Mouse (Mus musculus) hindbrain, embryonic 16.5 days (tissue): ENCODE measurements around the gene Mylk. TPM values are rescaled to one million over a fixed set of nuclear protein-coding genes. Genes with fewer than 3 reads are reported as not detected.
"Not testable (repeated sequence)": the region's sequence is repeated elsewhere in the genome, so short reads cannot be mapped to it uniquely, and the experiment has no call there.

Experiments used
- ATAC-seq: fragments of 200-750 bp; cut with Nextera tagmentation; 2 replicates; pipeline ENCODE4 v1.8.0; 2017; ENCODE audit warnings: moderate TSS enrichment, moderate library complexity
- H3K27ac ChIP-seq: fragments of 300-500 bp; sonication (generic); 2 replicates; pipeline ENCODE4 v1.5.1; 2014; ENCODE audit warnings: low read depth, mild to moderate bottlenecking, control low read depth, low read length, moderate library complexity
- H3K27me3 ChIP-seq: fragments of 300-500 bp; sonication (generic); replicated peaks from 2 replicates; pipeline ENCODE4 v1.6.1; 2014; ENCODE audit warnings: low read length; ENCODE audit not compliant: control insufficient read depth, insufficient read depth
- H3K36me3 ChIP-seq: fragments of 300-500 bp; sonication (generic); 2 replicates; pipeline ENCODE4 v1.6.1; 2014; ENCODE audit warnings: mild to moderate bottlenecking, low read length, moderate library complexity, mixed read lengths; ENCODE audit not compliant: control insufficient read depth, insufficient read depth
- H3K4me1 ChIP-seq: fragments of 300-500 bp; sonication (generic); 2 replicates; pipeline ENCODE4 v1.6.1; 2014; ENCODE audit warnings: low read depth, low read length; ENCODE audit not compliant: control insufficient read depth, insufficient read depth
- H3K4me2 ChIP-seq: fragments of 300-500 bp; sonication (generic); 2 replicates; pipeline ENCODE4 v1.6.1; 2014; ENCODE audit warnings: mild to moderate bottlenecking, low read length, control low read depth, moderate library complexity
- H3K4me3 ChIP-seq: fragments of 300-500 bp; sonication (generic); 2 replicates; pipeline ENCODE4 v1.5.1; 2014; ENCODE audit warnings: mild to moderate bottlenecking, low read length, control low read depth, moderate library complexity
- H3K9ac ChIP-seq: fragments of 300-500 bp; sonication (generic); 2 replicates; pipeline ENCODE4 v1.6.1; 2014; ENCODE audit warnings: low read depth, mild to moderate bottlenecking, control low read depth, low read length, moderate library complexity
- H3K9me3 ChIP-seq: fragments of 300-500 bp; sonication (generic); 2 replicates; pipeline ENCODE4 v1.6.1; 2014; ENCODE audit warnings: mild to moderate bottlenecking, low read length, moderate library complexity; ENCODE audit not compliant: control insufficient read depth
- WGBS: fragments of 180-500 bp; shearing (Covaris S2); extraction: QIAGEN DNeasy Blood & Tissue Kit; methylation state at CpG from one replicate; pipeline ENCODE4 v1.1.7; 2014; 5-methylcytosine and 5-hydroxymethylcytosine counted together
- polyA plus RNA-seq: library from polyadenylated mRNA; unstranded; fragments of >200 nt; fragmentation: Nextera tagmentation; extraction: Ambion mirVana; gene quantifications from 2 replicates; pipeline ENCODE4 v1.2.1, GENCODE M21; 2015

Mylk gene
- polyA plus RNA-seq, 1 experiment from 2014 or later = 4.6 TPM

DNA sequence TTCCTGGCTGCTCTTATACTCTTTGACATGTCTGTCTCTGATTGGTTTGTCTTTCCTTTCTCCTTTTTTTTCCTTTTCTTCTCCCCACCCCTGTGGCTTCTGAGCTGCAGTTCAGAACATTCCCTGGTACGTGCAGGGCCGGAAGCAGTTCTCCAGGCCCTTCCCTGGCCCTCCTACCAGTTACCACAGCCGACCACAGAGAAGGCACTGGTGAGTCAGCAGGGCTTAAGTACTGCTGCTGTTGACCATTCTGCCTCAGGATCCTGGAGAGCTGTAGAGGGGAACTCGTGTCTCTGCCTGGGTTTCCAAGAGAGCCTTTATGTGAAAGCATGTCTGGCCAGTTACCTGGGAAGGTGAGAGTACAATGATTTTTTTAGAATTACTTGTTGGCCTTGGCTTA lies 39.7 kb downstream of the Mylk start:
- H3K27me3 ChIP-seq = no peaks in the 10 kb centered on the region
- ATAC-seq = no peak
- H3K36me3 ChIP-seq = no peaks in the 10 kb centered on the region
- no peak overlapping the region for H3K4me2 ChIP-seq
- no peaks in the 10 kb centered on the region for H3K4me1 ChIP-seq
- H3K9me3 ChIP-seq = no peaks in the 10 kb centered on the region
- H3K27ac ChIP-seq = no peak overlapping the region
- no peak overlapping the region for H3K4me3 ChIP-seq
- WGBS = 74% methylated on average over 4 of the region's 4 CpGs
- H3K9ac ChIP-seq = no peak overlapping the region

DNA sequence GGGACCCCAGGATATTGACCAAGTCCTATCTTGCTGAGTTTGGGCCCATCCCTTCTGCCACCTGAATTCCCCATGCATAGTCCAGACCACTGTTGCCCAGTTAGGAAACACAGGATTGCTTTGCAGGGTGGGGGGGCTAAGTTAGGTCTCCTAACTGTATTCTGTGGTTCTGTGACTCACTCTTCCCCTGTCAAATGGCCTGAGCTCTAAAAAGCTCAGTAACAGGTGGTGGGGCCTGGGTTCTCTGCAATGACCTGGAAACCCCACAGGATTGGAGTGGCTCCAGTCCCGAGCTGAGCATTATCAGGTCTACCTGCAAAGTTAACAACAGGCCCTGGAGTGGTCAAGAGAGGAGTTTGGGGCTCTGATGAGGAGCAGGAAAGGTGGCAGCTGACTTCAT lies 47.5 kb downstream of the Mylk start:
- H3K27ac ChIP-seq = no peak overlapping the region
- ATAC-seq = no peak
- no peaks in the 10 kb centered on the region for H3K27me3 ChIP-seq
- H3K4me1 ChIP-seq = no peaks in the 10 kb centered on the region
- 77% methylated on average over 1 of the region's 1 CpGs for WGBS
- H3K9me3 ChIP-seq = no peaks in the 10 kb centered on the region
- no peak overlapping the region for H3K4me3 ChIP-seq
- no peak overlapping the region for H3K9ac ChIP-seq
- H3K36me3 ChIP-seq = no peaks in the 10 kb centered on the region
- no peak overlapping the region for H3K4me2 ChIP-seq

DNA sequence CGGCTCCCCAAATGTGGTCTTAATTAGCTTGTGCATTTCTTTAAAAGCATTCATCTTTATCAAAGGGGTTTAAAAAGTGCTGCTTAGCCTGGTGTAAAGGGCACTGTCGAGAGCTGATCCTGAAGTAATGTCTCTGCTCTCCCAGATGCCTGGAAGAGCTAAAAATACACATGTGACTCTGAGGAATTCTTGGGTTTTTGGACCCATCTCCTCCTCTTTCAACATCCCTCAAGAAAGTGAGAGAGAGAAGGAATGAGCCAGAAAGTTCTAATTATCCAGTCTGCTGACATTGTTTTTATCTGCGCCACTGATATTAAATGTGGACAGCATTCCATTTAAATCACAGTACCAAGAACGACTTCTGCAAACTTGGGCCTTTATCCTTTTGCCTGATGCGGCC lies 48.0 kb downstream of the Mylk start:
- Histone ChIP-seq H3K4me3 (no peak overlapping the region), H3K4me1 (no peaks in the 10 kb centered on the region), H3K4me2 (no peak overlapping the region), H3K36me3 (no peaks in the 10 kb centered on the region), H3K27me3 (no peaks in the 10 kb centered on the region), H3K27ac (no peak overlapping the region), H3K9me3 (no peaks in the 10 kb centered on the region), H3K9ac (no peak overlapping the region)
- no peak for ATAC-seq
- WGBS = 73% methylated on average over 5 of the region's 5 CpGs

DNA sequence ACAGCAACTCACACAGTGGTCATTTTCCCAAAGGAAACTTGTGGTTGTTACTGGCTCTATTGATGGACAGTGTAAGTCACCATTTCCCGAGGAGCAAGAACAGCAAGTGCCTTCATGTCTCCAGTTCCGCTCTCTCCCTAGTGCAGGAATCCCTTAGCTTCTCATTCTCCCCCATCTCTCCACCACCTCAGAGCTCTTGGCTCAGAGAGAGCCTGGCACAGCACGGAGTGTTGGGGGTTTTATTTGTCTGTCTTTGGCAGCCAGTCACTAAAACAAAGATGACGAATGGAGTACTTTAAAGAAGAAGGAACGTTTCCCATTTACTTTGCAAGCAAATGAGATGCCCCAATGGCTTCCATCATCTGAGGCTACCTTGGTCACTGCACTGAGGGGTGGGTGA lies 56.2 kb downstream of the Mylk start:
- no peaks in the 10 kb centered on the region for H3K27me3 ChIP-seq
- H3K4me2 ChIP-seq = no peak overlapping the region
- 71% methylated on average over 5 of the region's 5 CpGs for WGBS
- H3K4me1 ChIP-seq = no peaks in the 10 kb centered on the region
- no peaks in the 10 kb centered on the region for H3K9me3 ChIP-seq
- H3K9ac ChIP-seq = no peak overlapping the region
- no peak overlapping the region for H3K4me3 ChIP-seq
- no peak for ATAC-seq
- H3K27ac ChIP-seq = no peak overlapping the region
- no peaks in the 10 kb centered on the region for H3K36me3 ChIP-seq

DNA sequence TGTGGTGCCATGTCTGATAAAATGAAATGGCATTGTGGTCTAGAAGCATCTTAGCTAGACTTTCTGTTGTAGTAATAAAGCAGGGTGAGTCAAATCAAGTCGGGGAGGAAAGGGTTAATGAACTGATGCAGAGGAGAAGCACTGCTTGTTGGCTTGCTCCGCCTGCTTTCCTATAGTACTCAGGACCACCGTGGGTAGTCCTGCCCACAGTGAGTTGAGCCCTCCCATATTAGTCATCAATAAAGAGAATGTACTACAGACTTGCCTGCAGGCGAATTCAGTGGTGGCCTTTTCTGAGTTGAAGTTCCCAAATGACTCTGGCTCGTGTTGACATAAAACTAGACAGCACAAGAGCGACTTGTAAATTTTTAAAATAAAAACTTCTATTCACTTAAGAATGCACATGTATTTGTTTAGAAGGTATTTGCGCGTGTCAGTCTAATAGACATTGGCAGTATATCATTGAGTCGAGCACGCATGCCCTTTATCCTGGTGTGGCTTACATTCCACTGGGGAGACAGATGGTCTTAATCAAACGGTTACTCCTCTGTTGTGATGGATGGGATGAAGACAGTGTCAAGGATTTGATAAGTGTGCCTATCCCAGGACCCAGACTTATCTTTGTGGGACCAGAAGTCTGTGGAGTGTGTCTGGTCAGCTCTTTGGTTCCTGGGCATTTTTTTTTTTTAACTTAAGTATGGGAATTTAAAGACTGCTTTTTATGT lies 59.4 kb downstream of the Mylk start:
- no peak overlapping the region for H3K4me3 ChIP-seq
- WGBS = 55% methylated on average over 11 of the region's 11 CpGs
- no peaks in the 10 kb centered on the region for H3K9me3 ChIP-seq

DNA sequence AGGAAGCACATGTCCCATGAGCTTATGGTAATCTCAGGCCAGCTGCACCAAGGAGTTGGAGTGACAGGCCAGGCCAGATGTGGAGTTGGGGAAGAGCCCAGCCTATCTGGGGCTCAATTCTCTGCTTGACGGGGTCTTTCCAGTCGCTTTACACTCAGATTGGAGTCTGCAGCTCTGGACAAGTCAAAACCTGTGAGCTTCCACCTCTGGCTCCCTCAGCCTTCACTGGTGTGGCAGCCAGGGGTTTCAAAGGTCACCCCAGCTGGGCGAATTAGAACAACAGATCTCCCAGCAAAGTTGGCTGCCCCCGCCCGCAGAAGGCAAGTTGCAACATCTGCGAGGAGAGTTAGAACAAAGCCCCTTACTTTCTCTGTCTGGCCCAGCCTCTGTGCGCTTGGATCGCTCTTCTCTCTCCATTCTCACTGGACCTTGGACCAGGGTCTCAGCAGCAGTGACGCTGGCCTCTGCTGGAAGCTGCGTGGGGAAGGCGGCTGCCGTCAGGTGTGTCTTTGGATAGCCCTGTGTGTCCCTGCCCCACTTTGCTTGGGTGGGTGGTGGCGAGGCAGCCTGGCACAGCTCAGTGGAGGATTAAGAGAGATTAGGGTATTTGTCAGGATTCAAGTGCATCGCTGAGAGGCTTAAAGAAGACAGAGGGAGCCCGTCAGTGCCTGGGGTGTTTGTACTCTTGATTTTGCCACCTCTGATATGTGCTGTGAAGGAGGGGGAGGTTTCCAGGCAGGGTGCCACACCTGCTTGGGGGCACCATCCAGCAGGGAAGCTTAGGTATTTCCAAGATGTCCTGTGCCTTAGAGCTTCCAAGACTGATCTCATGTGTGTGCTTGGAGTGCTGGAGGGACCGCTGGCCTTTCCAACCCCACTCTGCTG lies 62.1 kb downstream of the Mylk start:
- Histone ChIP-seq H3K36me3 (no peaks in the 10 kb centered on the region), H3K27me3 (no peaks in the 10 kb centered on the region; the same call in 1 of the 2 replicates), H3K4me3 (no peak overlapping the region), H3K9ac (no peak overlapping the region), H3K4me2 (0 out of 2 replicates have a peak overlapping the region, but pooled peaks have one; percentile 3), H3K4me1 (peaks cover 10% of the 10 kb centered on the region), H3K27ac (no peak overlapping the region), H3K9me3 (no peaks in the 10 kb centered on the region)
- 17% methylated on average over 16 of the region's 16 CpGs for WGBS
- peak; percentile 42; the same call in 1 of the 2 replicates for ATAC-seq

More for the DNA sequence above, 59.4 kb downstream of the Mylk start:
- Histone ChIP-seq H3K4me2 (no peak overlapping the region), H3K27ac (no peak overlapping the region), H3K27me3 (no peaks in the 10 kb centered on the region; the same call in 1 of the 2 replicates), H3K36me3 (no peaks in the 10 kb centered on the region), H3K4me1 (peaks cover 10% of the 10 kb centered on the region), H3K9ac (no peak overlapping the region)
- no peak for ATAC-seq

DNA sequence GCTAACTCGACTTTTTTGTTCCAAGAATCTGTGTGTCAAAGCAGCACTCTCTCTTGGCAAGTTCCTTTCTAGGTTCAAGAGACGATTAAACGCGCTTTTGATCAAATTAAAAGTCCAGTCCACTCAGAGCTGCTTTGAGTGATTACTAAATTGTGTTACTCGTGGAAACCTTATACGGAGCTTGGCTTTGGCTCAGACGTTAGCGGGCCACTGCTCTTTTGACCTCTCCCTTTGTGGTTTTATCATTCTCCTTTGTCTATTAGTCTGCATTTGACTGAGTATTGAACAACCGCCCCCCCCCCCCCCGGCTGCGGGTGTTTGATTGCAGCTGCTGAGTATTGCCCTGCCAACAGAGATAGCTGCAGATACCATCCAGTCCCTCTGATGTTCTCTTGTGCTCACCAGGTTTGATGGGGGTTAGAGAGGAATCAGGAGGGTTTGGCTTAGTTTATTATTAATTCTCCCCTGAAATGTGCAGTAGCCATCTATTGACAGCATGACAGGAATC lies 62.8 kb downstream of the Mylk start:
- no peaks in the 10 kb centered on the region for H3K36me3 ChIP-seq
- no peak overlapping the region for H3K4me2 ChIP-seq
- ATAC-seq = no peak
- 12% methylated on average over 11 of the region's 11 CpGs for WGBS
- no peak overlapping the region for H3K9ac ChIP-seq
- H3K9me3 ChIP-seq = no peaks in the 10 kb centered on the region
- no peak overlapping the region for H3K4me3 ChIP-seq
- no peak overlapping the region for H3K27ac ChIP-seq
- peaks cover 10% of the 10 kb centered on the region for H3K4me1 ChIP-seq
- H3K27me3 ChIP-seq = no peaks in the 10 kb centered on the region; the same call in 1 of the 2 replicates

DNA sequence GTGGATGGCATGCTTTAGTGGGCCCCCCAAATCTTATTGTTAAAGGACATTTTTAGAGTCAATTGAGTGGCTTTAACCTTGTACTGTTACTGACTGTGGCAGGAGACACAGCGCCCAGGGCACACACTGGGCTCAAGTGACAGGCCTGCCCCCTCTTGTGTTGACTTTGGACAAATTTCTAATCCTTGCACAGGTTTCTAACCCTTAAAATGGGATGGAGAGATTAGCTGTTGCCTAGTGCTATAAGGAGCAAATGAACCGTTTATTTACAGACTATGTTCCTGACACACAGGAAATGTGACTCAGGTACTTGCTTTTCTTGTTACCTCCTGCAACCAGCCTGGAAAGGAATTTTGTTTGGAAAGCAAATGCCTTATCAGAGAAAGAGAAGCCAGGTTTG lies 67.2 kb downstream of the Mylk start:
- no peaks in the 10 kb centered on the region for H3K9me3 ChIP-seq
- H3K27ac ChIP-seq = no peak overlapping the region
- H3K36me3 ChIP-seq = no peaks in the 10 kb centered on the region
- no peak for ATAC-seq
- H3K4me3 ChIP-seq = no peak overlapping the region
- H3K4me1 ChIP-seq = peaks cover 8% of the 10 kb centered on the region
- no peak overlapping the region for H3K9ac ChIP-seq
- no peak overlapping the region for H3K4me2 ChIP-seq
- 70% methylated on average over 2 of the region's 2 CpGs for whole genome bisulfite sequencing
- no peaks in the 10 kb centered on the region for H3K27me3 ChIP-seq

DNA sequence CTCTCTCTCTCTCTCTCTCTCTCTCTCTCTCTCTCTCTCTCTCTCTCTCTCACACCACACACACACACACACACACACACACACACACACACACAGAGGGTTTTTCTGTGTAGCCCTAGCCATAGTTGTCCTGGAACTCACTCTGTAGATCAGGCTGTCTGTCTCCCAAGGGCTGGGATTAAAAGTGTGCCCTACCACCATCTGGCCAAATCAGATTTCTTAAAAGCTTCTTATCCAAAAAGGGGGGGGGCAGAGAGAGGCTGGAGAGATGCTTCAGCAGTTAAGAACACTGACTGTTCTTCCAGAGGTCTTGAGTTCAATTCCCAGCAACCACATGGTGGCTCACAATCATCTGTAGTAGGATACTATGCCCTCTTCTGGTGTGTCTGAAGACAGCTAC lies 68.2 kb downstream of the Mylk start:
- not testable (repeated sequence) for H3K27ac ChIP-seq, H3K9me3 ChIP-seq, H3K4me3 ChIP-seq, H3K36me3 ChIP-seq, H3K27me3 ChIP-seq, H3K4me1 ChIP-seq, H3K9ac ChIP-seq, H3K4me2 ChIP-seq, ATAC-seq
